Mouse (Mus musculus) C2C12 (cell line): Measurements from ENCODE around the gene Taf7l.

Experiments used
- CEBPB ChIP-seq: IDR thresholded peaks from one replicate; pipeline ENCODE4 v1.6.1; 2011; ENCODE audit warnings: low read depth, mild to moderate bottlenecking, control low read depth, moderate library complexity
- CTCF ChIP-seq: IDR thresholded peaks from one replicate; pipeline ENCODE4 v1.5.1; 2011; ENCODE audit not compliant: control insufficient read depth, insufficient read depth, insufficient read length
- FOSL1 ChIP-seq: IDR thresholded peaks from one replicate; pipeline ENCODE4 v1.8.0; 2011; ENCODE audit warnings: mild to moderate bottlenecking, low read length; ENCODE audit not compliant: poor library complexity, insufficient read depth, severe bottlenecking
- MAX ChIP-seq: IDR thresholded peaks from one replicate; pipeline ENCODE4 v1.6.1; 2011; ENCODE audit warnings: mild to moderate bottlenecking, control low read depth
- MYOD1 ChIP-seq: IDR thresholded peaks from one replicate; pipeline ENCODE4 v1.6.1; 2011; ENCODE audit warnings: low read depth; ENCODE audit not compliant: control insufficient read depth, insufficient read length
- MYOG ChIP-seq: IDR thresholded peaks from one replicate; pipeline ENCODE4 v1.6.1; 2011; ENCODE audit not compliant: control insufficient read depth, insufficient read length; ENCODE audit errors: extremely low read depth
- USF1 ChIP-seq: IDR thresholded peaks from one replicate; pipeline ENCODE4 v1.6.1; 2011; ENCODE audit warnings: low read depth, mild to moderate bottlenecking, control low read depth, moderate library complexity

GRCm38 (mm10) chrX:134500651-134501050 lies 24.4 kb upstream of the Taf7l start:
- no peak for TF ChIP-seq MYOD1
- no peak for TF ChIP-seq CTCF
- TF ChIP-seq MAX: no peak
- no peak for TF ChIP-seq USF1
- TF ChIP-seq MYOG: no peak
- no peak for TF ChIP-seq FOSL1
- no peak for TF ChIP-seq CEBPB
